Comparison of ENCODE assay signal across 12 mouse cellular contexts in the genomic region with DNA sequence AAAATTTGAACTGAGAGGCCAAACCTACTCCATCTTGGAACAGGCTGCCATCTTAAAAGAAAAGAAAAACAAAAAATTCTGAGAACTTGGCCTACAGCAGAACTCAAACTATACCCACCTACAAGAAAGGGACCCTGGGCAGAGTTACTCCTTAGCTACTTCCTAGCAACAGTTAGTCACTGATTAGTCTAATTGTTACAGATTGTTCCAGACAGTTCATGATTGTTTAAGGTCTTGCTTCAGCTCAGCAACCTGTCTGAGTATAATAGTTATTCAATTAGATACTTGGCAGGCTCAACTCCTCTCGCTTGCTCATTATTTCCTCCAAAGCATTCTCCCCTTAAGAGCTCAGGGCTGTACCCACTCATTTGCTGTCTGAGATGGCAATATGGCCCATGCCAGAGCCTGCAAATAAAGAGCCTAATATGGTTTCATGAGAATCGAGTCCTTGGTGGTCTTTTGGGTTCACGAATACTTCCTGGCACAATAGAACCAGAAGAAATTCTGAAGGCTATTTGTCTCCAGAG.
"Had no signal": no experiment of that assay in that cellular context is flagged by ENCODE, and none has a peak within 500 bp of the region (broad histone marks: within the 10 kb centered on the region; RNA-seq: fewer than 3 reads in every experiment).

No protein-coding gene starts in this region.

- H3K4me2 ChIP-seq: kidney, embryonic 15.5 days; limb, embryonic 13.5 days had no signal

- H3K27me3 ChIP-seq: kidney, embryonic 15.5 days; limb, embryonic 13.5 days had no signal

- H3K4me1 ChIP-seq: kidney, embryonic 15.5 days had no signal

- DNase-seq: kidney, postnatal 14 days; left cerebral cortex, postnatal 4 days; lung, adult 18-20 months; lung, postnatal 36 days; midbrain, embryonic 14.5 days; right cerebral cortex, postnatal 4 days; spleen, adult 18-20 months; thymus, adult 18-20 months; thymus, postnatal 14 days had no signal

- H3K4me3 ChIP-seq: kidney, embryonic 15.5 days; limb, embryonic 13.5 days had no signal

- H3K27ac ChIP-seq: kidney, embryonic 15.5 days; limb, embryonic 13.5 days; liver, embryonic 14.5 days had no signal

- H3K9me3 ChIP-seq: kidney, embryonic 15.5 days; limb, embryonic 13.5 days had no signal

- H3K36me3 ChIP-seq: kidney, embryonic 15.5 days; limb, embryonic 13.5 days had no signal

- H3K9ac ChIP-seq: kidney, embryonic 15.5 days; limb, embryonic 13.5 days; liver, embryonic 14.5 days had no signal
